Mouse (Mus musculus) CH12.LX (cell line): ENCODE results near the gene B3gntl1. TPM values are rescaled to one million over a fixed set of nuclear protein-coding genes. Genes with fewer than 3 reads are reported as not detected.

ENCODE experiments used
- DNase-seq: peaks from one replicate; pipeline ENCODE4 v3.0.0-alpha.2; 2013; ENCODE audit errors: extremely low read depth
- H3K27ac ChIP-seq: 2 replicates; pipeline ENCODE4 v1.5.1; 2012; ENCODE audit warnings: low read depth, mild to moderate bottlenecking, control low read depth, moderate library complexity; ENCODE audit not compliant: insufficient read depth
- H3K27me3 ChIP-seq: replicated peaks from 2 replicates; pipeline ENCODE3; 2012; ENCODE audit warnings: inconsistent platforms
- H3K36me3 ChIP-seq, 2 experiments: replicated peaks in 1 of 2; 2 replicates each; pipeline versions ENCODE3 to v1.6.1; 2012; ENCODE audit warnings: inconsistent platforms in 1 of 2, low read length in 1 of 2, mild to moderate bottlenecking in 1 of 2, mixed read lengths in 1 of 2, moderate library complexity in 1 of 2; ENCODE audit not compliant: control insufficient read depth in 1 of 2, insufficient read depth in 1 of 2
- H3K4me1 ChIP-seq, 2 experiments: 2 replicates each; pipeline ENCODE4 v1.6.1; 2012; ENCODE audit warnings: inconsistent platforms in 1 of 2, moderate library complexity in 1 of 2; ENCODE audit not compliant: insufficient read depth in 2 of 2, control insufficient read depth in 1 of 2
- H3K4me2 ChIP-seq: 2 replicates; pipeline ENCODE4 v1.6.1; 2012; ENCODE audit warnings: low read depth, mild to moderate bottlenecking, control low read depth; ENCODE audit not compliant: poor library complexity, insufficient read depth, severe bottlenecking
- H3K4me3 ChIP-seq, 3 experiments: fragments of 150-350 bp in 1 of 3; sonication (generic) in 1 of 3; replicated peaks in 1 of 3; 2 replicates each; pipeline versions ENCODE3 to v1.5.1; 2011 to 2012; ENCODE audit warnings: low read depth in 2 of 3, low read length in 2 of 3, mild to moderate bottlenecking in 2 of 3, moderate library complexity in 2 of 3, control low read depth in 1 of 3, improper control_type of control experiment in 1 of 3, inconsistent platforms in 1 of 3, mixed read lengths in 1 of 3; ENCODE audit not compliant: poor library complexity in 1 of 3
- H3K79me2 ChIP-seq: replicated peaks from 2 replicates; pipeline ENCODE4 v1.6.1; 2012; ENCODE audit warnings: mild to moderate bottlenecking, moderate library complexity; ENCODE audit not compliant: control insufficient read depth, poor library complexity, insufficient read depth, severe bottlenecking; ENCODE audit errors: extremely low read depth
- H3K9ac ChIP-seq: 2 replicates; pipeline ENCODE4 v1.6.1; 2012; ENCODE audit warnings: low read depth, mild to moderate bottlenecking, control low read depth, moderate library complexity; ENCODE audit not compliant: insufficient read depth
- H3K9me3 ChIP-seq: replicated peaks from 2 replicates; pipeline ENCODE3; 2012; ENCODE audit warnings: low read length, inconsistent platforms, mixed read lengths
- CTCF ChIP-seq, 2 experiments: IDR thresholded peaks in 1 of 2; conservative IDR thresholded peaks in 1 of 2; 2 replicates each; pipeline ENCODE4 v1.5.1; 2011 to 2012; ENCODE audit warnings: low read depth in 2 of 2, low read length in 2 of 2, improper control_type of control experiment in 1 of 2, inconsistent platforms in 1 of 2, mild to moderate bottlenecking in 1 of 2, moderate library complexity in 1 of 2
- EP300 ChIP-seq: IDR thresholded peaks from 2 replicates; pipeline ENCODE4 v1.6.1; 2011; ENCODE audit warnings: low read length, improper control_type of control experiment
- ETS1 ChIP-seq: conservative IDR thresholded peaks from 2 replicates; pipeline ENCODE4 v1.6.1; 2012; ENCODE audit warnings: low read depth, mild to moderate bottlenecking, inconsistent platforms, low read length, improper control_type of control experiment, moderate library complexity
- HCFC1 ChIP-seq: IDR thresholded peaks from 2 replicates; pipeline ENCODE4 v1.6.1; 2012; ENCODE audit warnings: low read depth, mild to moderate bottlenecking, inconsistent platforms, low read length, improper control_type of control experiment
- MAFK ChIP-seq: IDR thresholded peaks from 2 replicates; pipeline ENCODE4 v1.6.1; 2011; ENCODE audit warnings: low read length, improper control_type of control experiment; ENCODE audit not compliant: insufficient replicate concordance
- MAX ChIP-seq: IDR thresholded peaks from 2 replicates; pipeline ENCODE4 v1.6.1; 2011; ENCODE audit warnings: low read length, improper control_type of control experiment
- MEF2A ChIP-seq: IDR thresholded peaks from 2 replicates; pipeline ENCODE4 v1.6.1; 2014; ENCODE audit warnings: low read depth, mild to moderate bottlenecking, inconsistent platforms, low read length, improper control_type of control experiment, borderline replicate concordance
- MYC ChIP-seq: IDR thresholded peaks from 2 replicates; pipeline ENCODE4 v1.6.1; 2011; ENCODE audit warnings: low read depth, mild to moderate bottlenecking, improper control_type of control experiment, low read length
- NRF1 ChIP-seq: IDR thresholded peaks from 2 replicates; pipeline ENCODE4 v1.6.1; 2014; ENCODE audit warnings: low read depth, mild to moderate bottlenecking, inconsistent platforms, low read length, improper control_type of control experiment, moderate library complexity
- SIN3A ChIP-seq: IDR thresholded peaks from 2 replicates; pipeline ENCODE4 v1.6.1; 2012; ENCODE audit warnings: low read length, improper control_type of control experiment, inconsistent platforms
- SMC3 ChIP-seq: IDR thresholded peaks from 2 replicates; pipeline ENCODE4 v1.6.1; 2011; ENCODE audit warnings: low read depth, low read length, improper control_type of control experiment
- UBTF ChIP-seq: IDR thresholded peaks from 2 replicates; pipeline ENCODE4 v1.6.1; 2012; ENCODE audit warnings: low read depth, mild to moderate bottlenecking, inconsistent platforms, low read length, improper control_type of control experiment, moderate library complexity
- USF2 ChIP-seq: conservative IDR thresholded peaks from 2 replicates; pipeline ENCODE4 v1.6.1; 2011; ENCODE audit warnings: low read depth, low read length, improper control_type of control experiment
- ZC3H11A ChIP-seq: IDR thresholded peaks from 2 replicates; pipeline ENCODE4 v1.6.1; 2012; ENCODE audit warnings: low read depth, mild to moderate bottlenecking, inconsistent platforms, low read length, improper control_type of control experiment
- ZKSCAN1 ChIP-seq: IDR thresholded peaks from 2 replicates; pipeline ENCODE4 v1.6.1; 2012; ENCODE audit warnings: low read depth, inconsistent platforms, low read length, improper control_type of control experiment, borderline replicate concordance
- ZMIZ1 ChIP-seq: IDR thresholded peaks from 2 replicates; pipeline ENCODE4 v1.6.1; 2012; ENCODE audit warnings: low read depth, mild to moderate bottlenecking, inconsistent platforms, low read length, improper control_type of control experiment
- ZNF384 ChIP-seq: IDR thresholded peaks from 2 replicates; pipeline ENCODE4 v1.6.1; 2012; ENCODE audit warnings: low read depth, low read length, improper control_type of control experiment, inconsistent platforms
- dilution Hi-C: fragments of 300-500 bp; cut with MboI; formaldehyde crosslinking; loops from 2 replicates; pipeline ENCODE4 v1.14.3; 2020; ENCODE audit warnings: low sequenced_read_pairs; ENCODE audit not compliant: extremely low pct_unique_long_range_greater_than_20kb, extremely low pct_ligation_motif_present
- in situ Hi-C: fragments of 300-500 bp; cut with MboI; formaldehyde crosslinking; loops from 3 replicates; pipeline ENCODE4 v1.14.3; 2019; ENCODE audit warnings: low sequenced_read_pairs, low pct_ligation_motif_present, low pct_unique_long_range_greater_than_20kb, mixed read lengths
- polyA plus RNA-seq: library from polyadenylated mRNA; unstranded; fragments of >175 nt; gene quantifications from 2 replicates; pipeline ENCODE4 v1.2.1, GENCODE M21; 2012; ENCODE audit warnings: low read depth; ENCODE audit not compliant: insufficient read length
- total RNA-seq, 2 experiments: library from RNA; depleted of rRNA; stranded (reverse); fragments of 300-350 nt in 1 of 2; fragments of >200 nt in 1 of 2; gene quantifications; 2 replicates each; pipeline ENCODE4 v1.2.3; 2012 to 2014

B3gntl1 gene
- total and polyA plus RNA-seq, 3 experiments, result 7.3 to 10.3 (median 8.7) TPM

- TF ChIP-seq SIN3A, result no peak
- dilution Hi-C loops, result no loop called here
- peaks cover 0 to 6% of the 10 kb centered on the region in 2 experiments; a peak in 1 of 4 replicates for H3K4me1 ChIP-seq
Observed at GRCm38 (mm10) chr11:121658151-121658550, 14.8 kb downstream of the B3gntl1 start.

GRCm38 (mm10) chr11:121655807-121656511 lies 17.0 kb downstream of the B3gntl1 start:
- no peak for DNase-seq
- in situ Hi-C loops (no loop called here), dilution Hi-C loops (no loop called here)
- Histone ChIP-seq H3K79me2 (no peaks in the 10 kb centered on the region), H3K9me3 (no peaks in the 10 kb centered on the region), H3K4me1 (peaks cover 0 to 6% of the 10 kb centered on the region in 2 experiments; a peak in 1 of 4 replicates), H3K4me2 (no peak overlapping the region), H3K27ac (no peak overlapping the region), H3K36me3 (peaks cover 11 to 65% of the 10 kb centered on the region in 2 experiments), H3K4me3 (no peak overlapping the region), H3K9ac (no peak overlapping the region), H3K27me3 (no peaks in the 10 kb centered on the region)
- TF ChIP-seq ZC3H11A (no peak), SMC3 (no peak)

More at GRCm38 (mm10) chr11:121658151-121658550, 14.8 kb downstream of the B3gntl1 start:
- in situ Hi-C loops, result no loop called here
- no peak overlapping the region for H3K27ac ChIP-seq
- no peak overlapping the region for H3K9ac ChIP-seq
- no peaks in the 10 kb centered on the region for H3K27me3 ChIP-seq
- no peaks in the 10 kb centered on the region for H3K9me3 ChIP-seq
- H3K4me3 ChIP-seq, result no peak overlapping the region
- H3K4me2 ChIP-seq, result no peak overlapping the region
- peaks cover 13 to 70% of the 10 kb centered on the region in 2 experiments for H3K36me3 ChIP-seq
- DNase-seq, result no peak
- no peaks in the 10 kb centered on the region for H3K79me2 ChIP-seq

- Histone ChIP-seq H3K27me3 (no peaks in the 10 kb centered on the region), H3K27ac (no peak overlapping the region), H3K9me3 (no peaks in the 10 kb centered on the region), H3K4me2 (no peak overlapping the region), H3K36me3 (peaks cover 17 to 71% of the 10 kb centered on the region in 2 experiments), H3K79me2 (no peaks in the 10 kb centered on the region), H3K9ac (no peak overlapping the region), H3K4me3 (no peak overlapping the region), H3K4me1 (peaks cover 0 to 6% of the 10 kb centered on the region in 2 experiments; a peak in 1 of 4 replicates)
- TF ChIP-seq MAX (no peak), ZKSCAN1 (no peak), MYC (no peak), UBTF (no peak), ZNF384 (no peak), ZMIZ1 (no peak), EP300 (no peak), SIN3A (no peak), MAFK (no peak), NRF1 (no peak), HCFC1 (no peak), ETS1 (no peak), USF2 (no peak), MEF2A (no peak), CTCF (conservative IDR thresholded peaks at IDR 0.05 in 1 of 2, IDR thresholded peaks at IDR 0.05 in 1 of 2; ENCODE audit: low read depth in 2 of 2, low read length in 2 of 2) (no peak)
- in situ Hi-C loops, result no loop called here
- no peak for DNase-seq
- dilution Hi-C loops, result no loop called here
Observed at GRCm38 (mm10) chr11:121655166-121655806, 17.7 kb downstream of the B3gntl1 start.
